Mouse (Mus musculus) small intestine, adult 2 months (tissue): ENCODE measurements around the gene Syk. TPM values are rescaled to one million over a fixed set of nuclear protein-coding genes. Genes with fewer than 3 reads are reported as not detected.

Experiments used
- H3K27ac ChIP-seq: fragments of 200-500 bp; 2 replicates; pipeline ENCODE4 v1.5.1; 2012; ENCODE audit warnings: low read depth, low read length, control low read depth, inconsistent platforms; ENCODE audit not compliant: insufficient read depth
- H3K27me3 ChIP-seq: fragments of 200-500 bp; 2 replicates; pipeline ENCODE4 v1.6.1; 2012; ENCODE audit warnings: mild to moderate bottlenecking, moderate library complexity, low read length, inconsistent platforms; ENCODE audit not compliant: control insufficient read depth, insufficient read depth
- H3K36me3 ChIP-seq: fragments of 200-500 bp; 2 replicates; pipeline ENCODE4 v1.6.1; 2012; ENCODE audit warnings: mild to moderate bottlenecking, low read length, control low read depth, inconsistent platforms; ENCODE audit not compliant: control insufficient read depth, insufficient read depth
- H3K4me1 ChIP-seq: fragments of 200-500 bp; 2 replicates; pipeline ENCODE4 v1.6.1; 2012; ENCODE audit warnings: low read length, inconsistent platforms, mixed read lengths; ENCODE audit not compliant: control insufficient read depth, insufficient read depth, insufficient read length
- H3K4me3 ChIP-seq: fragments of 200-500 bp; 2 replicates; pipeline ENCODE4 v1.5.1; 2012; ENCODE audit warnings: low read depth, mild to moderate bottlenecking, control low read depth, inconsistent platforms, low read length, moderate library complexity
- CTCF ChIP-seq: fragments of 200-500 bp; IDR thresholded peaks from 2 replicates; pipeline ENCODE4 v1.5.1; 2012; ENCODE audit warnings: low read depth, mild to moderate bottlenecking, control low read depth, inconsistent platforms, low read length, moderate library complexity, mixed read lengths; ENCODE audit not compliant: insufficient replicate concordance, insufficient read length; ENCODE audit errors: extremely low read depth
- POLR2A ChIP-seq: fragments of 200-500 bp; IDR thresholded peaks from 2 replicates; pipeline ENCODE4 v1.6.1; 2012; ENCODE audit warnings: low read depth, mild to moderate bottlenecking, control low read depth, inconsistent platforms, low read length, moderate library complexity
- WGBS: fragments of 180-500 bp; shearing (Covaris S2); methylation state at CpG from one replicate; pipeline ENCODE4 v1.1.7; 2018; 5-methylcytosine and 5-hydroxymethylcytosine counted together
- polyA plus RNA-seq: library from polyadenylated mRNA; depleted of rRNA; stranded (reverse); fragments of >200 nt; gene quantifications from 2 replicates; pipeline ENCODE4 v1.2.3, GENCODE M21; 2012; rRNA removed

Syk gene
- polyA plus RNA-seq, 1 experiment = 8.3 TPM

DNA sequence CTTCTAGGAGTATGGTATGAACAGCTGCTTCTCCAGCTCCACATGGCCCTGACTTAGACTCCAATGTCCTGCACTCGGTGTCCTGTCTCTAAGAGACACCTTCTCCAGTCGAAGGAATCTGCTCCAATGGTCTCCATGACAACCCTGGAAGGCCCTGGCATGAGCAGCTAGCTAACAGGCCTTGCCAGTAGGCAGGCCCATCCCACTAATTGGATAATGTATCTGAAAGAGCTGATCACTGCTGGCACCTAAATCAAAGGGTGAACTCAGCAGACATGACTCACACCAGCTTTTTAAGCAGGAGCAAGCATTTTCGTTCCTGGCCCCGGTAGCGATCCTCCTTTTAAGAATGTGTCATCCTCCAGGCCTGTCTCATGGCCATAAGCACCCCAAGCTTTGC, 96.9 kb downstream of the Syk start:
- Histone ChIP-seq H3K36me3 (no peaks in the 10 kb centered on the region), H3K27me3 (no peaks in the 10 kb centered on the region), H3K4me3 (no peak overlapping the region), H3K27ac (no peak overlapping the region), H3K4me1 (no peaks in the 10 kb centered on the region)
- WGBS = 70% methylated on average over 5 of the region's 5 CpGs
- TF ChIP-seq POLR2A = no peak
- no peak for TF ChIP-seq CTCF

DNA sequence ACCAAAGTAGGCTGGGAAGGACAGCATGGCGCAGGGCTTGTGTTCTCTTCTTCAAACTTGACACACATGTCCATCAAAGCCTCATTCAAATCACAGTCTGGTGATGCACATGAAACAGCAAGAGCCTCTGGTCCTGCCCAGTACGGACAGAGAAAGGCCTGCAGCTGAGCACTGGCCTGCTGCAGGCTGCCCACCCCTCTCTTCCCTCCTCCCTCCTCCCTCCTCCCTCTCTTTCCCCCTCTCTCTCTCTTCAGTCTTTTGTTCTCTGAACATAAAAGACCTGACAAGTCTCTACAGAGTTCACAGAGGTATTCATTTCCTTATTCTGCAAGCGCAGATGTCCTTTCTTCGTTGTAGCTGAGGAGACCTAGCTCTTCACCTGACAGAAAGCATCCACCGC, 99.1 kb downstream of the Syk start:
- Histone ChIP-seq H3K4me1 (no peaks in the 10 kb centered on the region), H3K27ac (no peak overlapping the region), H3K36me3 (no peaks in the 10 kb centered on the region), H3K4me3 (no peak overlapping the region), H3K27me3 (no peaks in the 10 kb centered on the region)
- no peak for TF ChIP-seq POLR2A
- TF ChIP-seq CTCF = no peak
- WGBS = 85% methylated on average over 5 of the region's 5 CpGs

DNA sequence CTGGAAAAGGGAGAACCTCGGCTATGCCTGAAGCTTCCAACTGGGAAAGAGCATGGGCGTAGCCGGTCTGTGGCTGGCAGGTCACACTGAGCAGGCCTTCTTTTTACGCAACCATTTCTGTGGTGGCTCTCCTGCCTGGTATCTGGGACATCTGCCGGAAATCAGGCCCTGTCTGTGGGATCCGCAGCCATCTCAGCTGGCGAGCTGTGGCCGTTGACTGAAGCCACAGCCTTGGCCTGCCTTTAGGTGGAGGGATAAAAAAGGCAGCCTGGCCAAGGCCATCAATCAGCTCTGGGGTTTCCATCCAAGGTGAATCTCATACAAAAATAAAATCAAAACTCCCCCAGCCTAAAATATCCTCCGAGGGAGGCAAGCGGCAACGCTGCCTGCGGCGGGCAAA, 107.5 kb downstream of the Syk start:
- Histone ChIP-seq H3K4me3 (no peak overlapping the region), H3K27ac (no peak overlapping the region), H3K36me3 (no peaks in the 10 kb centered on the region), H3K27me3 (no peaks in the 10 kb centered on the region), H3K4me1 (no peaks in the 10 kb centered on the region; the same call in 1 of the 2 replicates)
- WGBS = 88% methylated on average over 13 of the region's 13 CpGs
- TF ChIP-seq POLR2A (no peak), CTCF (no peak)

DNA sequence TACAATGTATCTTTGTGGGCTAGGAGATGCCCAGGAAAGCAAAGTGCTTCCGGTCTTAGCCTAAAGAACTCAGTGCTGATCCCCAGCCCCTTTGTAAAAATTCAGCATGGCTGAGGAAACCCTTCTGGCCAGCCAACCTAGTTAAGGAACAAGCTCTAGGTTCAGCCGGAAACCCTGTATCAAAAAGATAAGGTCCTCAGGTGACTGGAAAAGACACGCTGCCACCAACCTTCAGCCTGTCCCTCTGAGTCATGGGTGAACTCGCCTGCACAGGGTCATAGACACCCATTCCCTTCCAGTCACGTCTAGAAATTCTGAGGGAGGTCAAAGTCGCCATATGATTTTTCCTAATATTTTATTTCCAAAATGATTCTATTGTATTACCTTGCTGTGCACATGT, 109.3 kb downstream of the Syk start:
- Histone ChIP-seq H3K36me3 (no peaks in the 10 kb centered on the region), H3K27ac (no peak overlapping the region), H3K4me1 (no peaks in the 10 kb centered on the region; the same call in 1 of the 2 replicates), H3K27me3 (no peaks in the 10 kb centered on the region), H3K4me3 (no peak overlapping the region)
- TF ChIP-seq CTCF = no peak
- WGBS = 44% methylated on average over 6 of the region's 6 CpGs

DNA sequence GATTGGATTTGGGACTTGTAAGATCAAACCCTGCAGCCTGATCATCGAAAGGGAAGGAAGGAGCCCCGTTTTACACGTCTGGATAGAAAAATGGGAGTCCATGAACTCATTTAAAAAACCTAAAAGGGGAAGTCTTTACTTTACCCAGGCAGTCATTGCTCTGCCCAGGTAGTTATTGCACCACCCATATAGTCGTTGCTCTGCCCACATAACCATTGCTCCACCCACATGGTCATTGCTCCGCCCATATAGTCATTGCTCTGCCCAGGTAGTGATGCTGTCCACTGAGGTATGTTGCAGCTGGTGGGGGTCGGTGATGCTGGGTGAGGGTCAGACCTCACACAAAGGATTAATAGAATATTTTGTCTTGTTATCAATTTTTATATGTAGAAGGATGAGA, 111.9 kb downstream of the Syk start:
- no peaks in the 10 kb centered on the region for H3K36me3 ChIP-seq
- no peak overlapping the region for H3K27ac ChIP-seq
- 68% methylated on average over 6 of the region's 6 CpGs for WGBS
- TF ChIP-seq CTCF (no peak), POLR2A (no peak)
- no peaks in the 10 kb centered on the region for H3K27me3 ChIP-seq
- no peak overlapping the region for H3K4me3 ChIP-seq
- no peaks in the 10 kb centered on the region; the same call in 1 of the 2 replicates for H3K4me1 ChIP-seq

Other genes with a start within 250 kb of the Syk start
- gene Diras2, start 51.9 kb upstream of the Syk start, polyA plus RNA-seq = 0.44 and 1.7 TPM in 2 replicates